In genomic region chr17:53566919-53567345, GRCm38 (mm10) we compare ENCODE assay signal across 8 mouse cellular contexts. TPM values are rescaled to one million over a fixed set of nuclear protein-coding genes. Genes with fewer than 3 reads are reported as not detected.
A peak's percentile ranks its signal among the peaks of the same experiment; 100 is the strongest.
DNase-seq lines count a peak whose midpoint lies in the region; ATAC-seq and TF ChIP-seq lines count a peak whose summit lies in the region.

No protein-coding gene starts in this region.

- intact Hi-C loops in left cerebral cortex, adult 2 months (cut with DNase I), result loop anchor here (5.0 kb wide), 2 partner anchors 55 to 90 kb away; partner anchors contain the start of gene Rab5a

- H3K9ac ChIP-seq in hindbrain, embryonic 11.5 days (ENCODE audit: low read depth, low read length), result peak overlapping the region; percentile 92

- 0% methylated on average over 26 of the region's 51 CpGs for WGBS in hindbrain, embryonic 11.5 days
- WGBS in macrophage (ENCODE audit: missing documents), result 0% methylated on average over 15 of the region's 51 CpGs

- no peaks in the 10 kb centered on the region for H3K27me3 ChIP-seq in Patski
- H3K27me3 ChIP-seq in hindbrain, embryonic 11.5 days (ENCODE audit: control insufficient read depth, insufficient read depth, low read length), result no peaks in the 10 kb centered on the region

- H3K4me2 ChIP-seq in hindbrain, embryonic 11.5 days (replicated peaks; ENCODE audit: low read depth, low read length), result peak overlapping the region; percentile 81

- TF ChIP-seq CTCF in Patski (IDR thresholded peaks at IDR 0.05), result peak; percentile 63
- TF ChIP-seq CTCF in left cerebral cortex, adult 2 months (IDR thresholded peaks at IDR 0.05), result peak; percentile 41

- in situ Hi-C loops in Patski (cut with MboI; ENCODE audit: low pct_unique_long_range_greater_than_20kb), result no loop called here

- POLR2A ChIA-PET in Patski (lab: Charles Lee), result interaction anchor here (0.9 to 1.2 kb wide), 3 partner anchors 24 to 71 kb away, joined by 3 read pairs; no protein-coding TSS in a partner anchor

- H3K79me2 ChIP-seq in macrophage (ENCODE audit: inconsistent target), result peaks cover 43% of the 10 kb centered on the region

- no peaks in the 10 kb centered on the region for H3K36me3 ChIP-seq in hindbrain, embryonic 11.5 days (ENCODE audit: control insufficient read depth, insufficient read depth, low read length)
- H3K36me3 ChIP-seq in macrophage (ENCODE audit: inconsistent target), result no peaks in the 10 kb centered on the region

- no peaks in the 10 kb centered on the region for H3K9me3 ChIP-seq in hindbrain, embryonic 11.5 days (ENCODE audit: control insufficient read depth, low read length)

- peaks cover 3% of the 10 kb centered on the region for H3K4me1 ChIP-seq in hindbrain, embryonic 11.5 days (replicated peaks; ENCODE audit: control insufficient read depth, insufficient read depth, low read length)

- peak overlapping the region; percentile 97 for H3K27ac ChIP-seq in hindbrain, embryonic 11.5 days (ENCODE audit: low read depth, low read length)
- peak overlapping the region; percentile 86 for H3K27ac ChIP-seq in left cerebral cortex, adult 2 months
- H3K27ac ChIP-seq in macrophage, result 0 out of 2 replicates have a peak overlapping the region, but pooled peaks have one; percentile 42

- peak overlapping the region; percentile 67 for H3K4me3 ChIP-seq in hindbrain, embryonic 11.5 days (ENCODE audit: low read depth, low read length)
- peak overlapping the region; percentile 79 for H3K4me3 ChIP-seq in left cerebral cortex, adult 2 months
- H3K4me3 ChIP-seq in macrophage (ENCODE audit: inconsistent target), result peak overlapping the region; percentile 37; the same call in 1 of the 2 replicates

- ATAC-seq in Patski, result peak; percentile 57
- ATAC-seq in hindbrain, embryonic 11.5 days (ENCODE audit: low FRiP score), result peak; percentile 65

- DNase-seq in Patski (ENCODE audit: low read depth, low spot score), result no peak
- DNase-seq in cerebellum, adult 9-11 months, result peak; percentile 77
- DNase-seq in frontal cortex, postnatal 10 days (ENCODE audit: low spot score in 2 of 2), result peak; percentile 37 to 63
- DNase-seq in hindbrain, embryonic 11.5 days (ENCODE audit: low spot score), result peak; percentile 74
- peak; percentile 39 to 61 for DNase-seq in left cerebral cortex, adult 2 months (ENCODE audit: extremely low spot score in 1 of 2, low spot score in 2 of 2)
- peak; percentile 82 for DNase-seq in retina, postnatal 1 day
- DNase-seq in urinary bladder, postnatal 36 days (ENCODE audit: low spot score in 2 of 2), result peak; percentile 72

- CTCF ChIA-PET in Patski (lab: Charles Lee), result interaction anchor here (1.0 to 4.1 kb wide), 2 partner anchors 15 to 51 kb away, joined by 3 to 24 read pairs; no protein-coding TSS in a partner anchor

RNA-seq across cellular contexts. Expression of gene Kat2b, which starts 0.3 kb away (rescaled TPM):
- polyA plus RNA-seq in Patski (2021), result 53.3 TPM
- polyA plus RNA-seq in hindbrain, embryonic 11.5 days (2014; fragmentation: Nextera tagmentation; extraction: Ambion mirVana), result 4.4 and 9.6 TPM in 2 replicates
- total RNA-seq in left cerebral cortex, adult 2 months (2021), result 10 to 100 TPM; 17.1 to 18.4 TPM
- total RNA-seq in macrophage (2018; cell fraction: chromatin; rRNA removed), result 10 to 100 TPM; 11.6 to 74.1 (median 51.0) TPM
- total RNA-seq in macrophage (2018; cell fraction: cytosol; rRNA removed), result 10 to 100 TPM; 19.6 to 38.4 (median 29.4) TPM
- 10 to 100 TPM; 11.3 to 64.2 (median 37.4) TPM for total RNA-seq in macrophage (2018; cell fraction: nucleus; rRNA removed)
- 14.0 to 30.7 TPM (median 17.0 TPM) in 3 replicates for polyA plus RNA-seq in macrophage (2018)

RNA-seq across cellular contexts. Expression of gene Pp2d1, which starts 27.7 kb away (rescaled TPM):
- polyA plus RNA-seq in Patski (2021) (0.12 TPM), macrophage (2018) (not detected in 3 replicates)
- 0.56 and 0.77 TPM in 2 replicates for polyA plus RNA-seq in hindbrain, embryonic 11.5 days (2014; fragmentation: Nextera tagmentation; extraction: Ambion mirVana)
- total RNA-seq in left cerebral cortex, adult 2 months (2021), result not detected
- total RNA-seq in macrophage (2018; cell fraction: chromatin; rRNA removed), result not detected
- not detected for total RNA-seq in macrophage (2018; cell fraction: cytosol; rRNA removed)
- total RNA-seq in macrophage (2018; cell fraction: nucleus; rRNA removed), result not detected

Comparison
In these comparisons a context has a peak if more than half of its experiments do, and no peak if none do; other contexts are left out.
1. H3K27ac ChIP-seq: peak in every context shown above with its lines; median percentile 97 in hindbrain, embryonic 11.5 days; 86 in left cerebral cortex, adult 2 months; 42 in macrophage.